Mouse (Mus musculus) spleen, embryonic (tissue): ENCODE data around the gene Ssh3.

ENCODE experiments used
- CTCF ChIA-PET: fragments of 350-600 bp; sonication (Branson Sonifier 250); formaldehyde crosslinking; loops from one replicate; lab custom pipeline; 2022; lab: Charles Lee

The Ssh3 gene

GRCm38 (mm10) chr19:4220416-4220815 lies 48.6 kb downstream of the Ssh3 start:
- CTCF ChIA-PET = interaction anchor here (0.6 kb wide), 1 partner anchor 141 kb away, joined by 5 read pairs; no protein-coding TSS in a partner anchor

- CTCF ChIA-PET = interaction anchor here (0.6 to 0.7 kb wide), 2 partner anchors 141 to 1284 kb away, joined by 5 to 9 read pairs; no protein-coding TSS in a partner anchor
Measured at GRCm38 (mm10) chr19:4219943-4220342, 49.0 kb downstream of the Ssh3 start.

- CTCF ChIA-PET = interaction anchor here (0.5 to 2.3 kb wide), 5 partner anchors 10 to 149 kb away, joined by 3 to 14 read pairs (median 3); no protein-coding TSS in a partner anchor
Measured at GRCm38 (mm10) chr19:4218784-4219183, 50.2 kb downstream of the Ssh3 start.

- CTCF ChIA-PET = interaction anchor here (0.5 to 2.3 kb wide), 5 partner anchors 10 to 643 kb away, joined by 3 to 14 read pairs (median 3); no protein-coding TSS in a partner anchor
Measured at GRCm38 (mm10) chr19:4218293-4218692, 50.7 kb downstream of the Ssh3 start.

GRCm38 (mm10) chr19:4217855-4218254 lies 51.1 kb downstream of the Ssh3 start:
- CTCF ChIA-PET = interaction anchor here (0.6 to 2.3 kb wide), 6 partner anchors 9 to 643 kb away, joined by 3 to 14 read pairs (median 4); no protein-coding TSS in a partner anchor

- CTCF ChIA-PET = interaction anchor here (0.6 to 2.3 kb wide), 7 partner anchors 10 to 118 kb away, joined by 3 to 19 read pairs (median 4); partner anchors contain the start of gene Pitpnm1
Measured at GRCm38 (mm10) chr19:4217140-4217539, 51.8 kb downstream of the Ssh3 start.

- CTCF ChIA-PET = interaction anchor here (1.5 to 1.7 kb wide), 2 partner anchors 14 to 117 kb away, joined by 8 to 19 read pairs; partner anchors contain the start of gene Pitpnm1
Measured at GRCm38 (mm10) chr19:4216041-4216685, 52.8 kb downstream of the Ssh3 start.

- CTCF ChIA-PET = interaction anchor here (1.3 to 1.7 kb wide), 2 partner anchors 13 to 15 kb away, joined by 5 to 19 read pairs; no protein-coding TSS in a partner anchor
Measured at GRCm38 (mm10) chr19:4215451-4215840, 53.5 kb downstream of the Ssh3 start.

- CTCF ChIA-PET = interaction anchor here (1.3 kb wide), 1 partner anchor 13 kb away, joined by 5 read pairs; no protein-coding TSS in a partner anchor
Measured at GRCm38 (mm10) chr19:4214771-4215450, 54.1 kb downstream of the Ssh3 start.

GRCm38 (mm10) chr19:4214071-4214770 lies 54.8 kb downstream of the Ssh3 start, which contains the start of the genes Clcf1 and AC109138.7:
Clcf1 (plus strand) TSS chr19:4214238.
AC109138.7 (plus strand) TSS chr19:4214357.
- CTCF ChIA-PET = interaction anchor here (0.5 to 1.3 kb wide), 4 partner anchors 14 to 89 kb away, joined by 3 to 5 read pairs (median 4); no protein-coding TSS in a partner anchor

- CTCF ChIA-PET = interaction anchor here (0.5 to 2.3 kb wide), 4 partner anchors 16 to 89 kb away, joined by 3 to 6 read pairs (median 4); no protein-coding TSS in a partner anchor
Measured at GRCm38 (mm10) chr19:4213524-4213974, 55.4 kb downstream of the Ssh3 start.

- CTCF ChIA-PET = interaction anchor here (0.6 to 2.3 kb wide), 2 partner anchors 17 to 173 kb away, joined by 6 to 9 read pairs; no protein-coding TSS in a partner anchor
Measured at GRCm38 (mm10) chr19:4211891-4212588, 56.9 kb downstream of the Ssh3 start.
